Mouse (Mus musculus) neural tube, postnatal 0 days (tissue): ENCODE measurements around the gene Amy2a5. TPM values are rescaled to one million over a fixed set of nuclear protein-coding genes. Genes with fewer than 3 reads are reported as not detected.

Experiments
- polyA plus RNA-seq: library from polyadenylated mRNA; unstranded; fragments of >200 nt; fragmentation: Nextera tagmentation; extraction: Ambion mirVana; gene quantifications from 2 replicates; pipeline ENCODE4 v1.2.1, GENCODE M21; 2015

Gene Amy2a5
- polyA plus RNA-seq: 0.08 and 0.09 TPM in 2 replicates

DNA sequence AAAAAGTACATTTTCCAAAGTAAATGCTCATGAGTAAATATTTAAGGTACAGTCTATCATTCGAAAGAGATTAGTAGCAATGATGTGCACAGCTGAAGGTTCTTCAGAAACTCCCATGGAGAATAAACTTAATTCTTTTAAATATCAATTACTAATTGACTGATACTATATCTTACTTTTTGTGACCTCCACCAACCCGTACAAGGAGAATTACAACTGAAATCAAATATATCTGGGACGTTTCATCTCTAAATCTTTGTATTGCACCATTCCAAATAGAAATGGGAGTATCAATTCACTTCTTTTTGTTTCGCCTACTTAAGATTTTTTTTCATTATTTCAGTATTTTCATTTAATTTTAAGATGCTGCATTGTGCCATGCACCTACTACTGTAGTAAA, at the start of gene Amy2a5:
Gene Amy2a5 (minus strand): TSS at position 101 of the 400 bp plus-strand sequence.

DNA sequence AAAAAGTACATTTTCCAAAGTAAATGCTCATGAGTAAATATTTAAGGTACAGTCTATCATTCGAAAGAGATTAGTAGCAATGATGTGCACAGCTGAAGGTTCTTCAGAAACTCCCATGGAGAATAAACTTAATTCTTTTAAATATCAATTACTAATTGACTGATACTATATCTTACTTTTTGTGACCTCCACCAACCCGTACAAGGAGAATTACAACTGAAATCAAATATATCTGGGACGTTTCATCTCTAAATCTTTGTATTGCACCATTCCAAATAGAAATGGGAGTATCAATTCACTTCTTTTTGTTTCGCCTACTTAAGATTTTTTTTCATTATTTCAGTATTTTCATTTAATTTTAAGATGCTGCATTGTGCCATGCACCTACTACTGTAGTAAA, 32.7 kb upstream of the Amy2a5 start, which contains the start of gene Amy2a4:
Gene Amy2a4 (minus strand): TSS at position 101 of the 400 bp plus-strand sequence.

Other genes starting within 250 kb of the Amy2a5 start
- not detected in 2 replicates for gene Amy2a4, start 32.6 kb upstream of the Amy2a5 start, polyA plus RNA-seq
- gene Amy2a3, start 65.2 kb upstream of the Amy2a5 start, polyA plus RNA-seq: not detected in 2 replicates
- not detected in 2 replicates for gene Amy2a2, start 97.8 kb upstream of the Amy2a5 start, polyA plus RNA-seq